Mouse (Mus musculus) hindbrain, postnatal 0 days (tissue): ENCODE results near the gene Gm4559. TPM values are rescaled to one million over a fixed set of nuclear protein-coding genes. Genes with fewer than 3 reads are reported as not detected.

Source experiments
- ATAC-seq: fragments of 200-750 bp; cut with Nextera tagmentation; 2 replicates; pipeline ENCODE4 v1.8.0; 2017; ENCODE audit warnings: mild to moderate bottlenecking, moderate TSS enrichment, moderate library complexity
- DNase-seq: peaks from one replicate; pipeline ENCODE4 v3.0.0-alpha.2; 2015; ENCODE audit warnings: low spot score
- H3K27ac ChIP-seq: fragments of 300-500 bp; sonication (generic); 2 replicates; pipeline ENCODE4 v1.5.1; 2014; ENCODE audit warnings: mild to moderate bottlenecking
- H3K27me3 ChIP-seq: fragments of 300-500 bp; sonication (generic); 2 replicates; pipeline ENCODE4 v1.6.1; 2014; ENCODE audit warnings: low read length, mixed read lengths; ENCODE audit not compliant: insufficient read depth
- H3K36me3 ChIP-seq: fragments of 300-500 bp; sonication (generic); 2 replicates; pipeline ENCODE4 v1.6.1; 2014; ENCODE audit warnings: low read length, mixed read lengths; ENCODE audit not compliant: insufficient read depth
- H3K4me1 ChIP-seq: fragments of 300-500 bp; sonication (generic); 2 replicates; pipeline ENCODE4 v1.6.1; 2014; ENCODE audit warnings: antibody characterized with exemption, low read length, mixed read lengths; ENCODE audit not compliant: insufficient read depth
- H3K4me2 ChIP-seq: fragments of 300-500 bp; sonication (generic); 2 replicates; pipeline ENCODE4 v1.6.1; 2014; ENCODE audit warnings: low read depth, mild to moderate bottlenecking, low read length, moderate library complexity, mixed read lengths
- H3K4me3 ChIP-seq: fragments of 300-500 bp; sonication (generic); 2 replicates; pipeline ENCODE4 v1.5.1; 2014; ENCODE audit warnings: low read length
- H3K9ac ChIP-seq: fragments of 300-500 bp; sonication (generic); replicated peaks from 2 replicates; pipeline ENCODE4 v1.6.1; 2014; ENCODE audit warnings: mild to moderate bottlenecking, low read length, moderate library complexity, mixed read lengths
- H3K9me3 ChIP-seq: fragments of 300-500 bp; sonication (generic); 2 replicates; pipeline ENCODE4 v1.6.1; 2016; ENCODE audit warnings: low read length, mixed read lengths
- CTCF ChIP-seq: IDR thresholded peaks from 2 replicates; pipeline ENCODE4 v1.5.1; 2016; ENCODE audit warnings: antibody characterized with exemption, control low read depth, low read depth
- WGBS: fragments of 180-500 bp; shearing (Covaris S2); extraction: QIAGEN DNeasy Blood & Tissue Kit; methylation state at CpG from one replicate; pipeline ENCODE4 v1.1.7; 2014; 5-methylcytosine and 5-hydroxymethylcytosine counted together
- polyA plus RNA-seq: library from polyadenylated mRNA; unstranded; fragments of >200 nt; fragmentation: Nextera tagmentation; extraction: Ambion mirVana; gene quantifications from 2 replicates; pipeline ENCODE4 v1.2.1, GENCODE M21; 2015
- total RNA-seq: library from RNA; depleted of rRNA; stranded (reverse); fragments of >200 nt; gene quantifications from 2 replicates; pipeline ENCODE4 v1.2.3, GENCODE M21; 2014; rRNA removed

Gm4559 gene
- total and polyA plus RNA-seq, 2 experiments from 2014 or later: not detected

- 46% methylated on average over 2 of the region's 2 CpGs for WGBS
- Histone ChIP-seq H3K4me3 (no peak overlapping the region), H3K4me2 (no peak overlapping the region), H3K9ac (no peak overlapping the region), H3K9me3 (no peaks in the 10 kb centered on the region), H3K4me1 (no peaks in the 10 kb centered on the region), H3K27me3 (no peaks in the 10 kb centered on the region), H3K36me3 (no peaks in the 10 kb centered on the region), H3K27ac (no peak overlapping the region)
- DNase-seq (no peak), ATAC-seq (no peak)
- TF ChIP-seq CTCF: no peak
These were observed 49.6 kb downstream of the Gm4559 start for GRCm38 (mm10) chr7:142224518-142224917.

Other genes starting within 250 kb of the Gm4559 start
- 41.1 and 45.5 TPM in 2 replicates for gene Mob2, start 213.3 kb downstream of the Gm4559 start, total RNA-seq
- 43.4 and 44.1 TPM in 2 replicates for gene Mob2, start 213.3 kb downstream of the Gm4559 start, polyA plus RNA-seq
- 129 and 133 TPM in 2 replicates for gene Dusp8, start 178.5 kb downstream of the Gm4559 start, total RNA-seq
- gene Dusp8, start 178.5 kb downstream of the Gm4559 start, polyA plus RNA-seq: 86.2 and 94.6 TPM in 2 replicates
- not detected in 2 replicates for gene Gm45618, start 153.6 kb downstream of the Gm4559 start, total RNA-seq
- not detected in 2 replicates for gene Gm45618, start 153.6 kb downstream of the Gm4559 start, polyA plus RNA-seq
- gene Gm39115, start 138.3 kb downstream of the Gm4559 start, total RNA-seq: not detected in 2 replicates
- gene Gm39115, start 138.3 kb downstream of the Gm4559 start, polyA plus RNA-seq: not detected in 2 replicates
- not detected in 2 replicates for gene Gm45337, start 129.8 kb downstream of the Gm4559 start, total RNA-seq
- not detected in 2 replicates for gene Gm45337, start 129.8 kb downstream of the Gm4559 start, polyA plus RNA-seq
- gene Gm29735, start 117.2 kb downstream of the Gm4559 start, total RNA-seq: not detected in 2 replicates
- not detected in 2 replicates for gene Gm29735, start 117.2 kb downstream of the Gm4559 start, polyA plus RNA-seq
- not detected in 2 replicates for gene Gm4553, start 108.6 kb downstream of the Gm4559 start, total RNA-seq
- gene Gm4553, start 108.6 kb downstream of the Gm4559 start, polyA plus RNA-seq: not detected in 2 replicates
- gene Krtap5-2, start 98.4 kb downstream of the Gm4559 start, total RNA-seq: not detected in 2 replicates
- not detected in 2 replicates for gene Krtap5-2, start 98.4 kb downstream of the Gm4559 start, polyA plus RNA-seq
- not detected in 2 replicates for gene Gm10153, start 84.0 kb downstream of the Gm4559 start, total RNA-seq
- gene Gm10153, start 84.0 kb downstream of the Gm4559 start, polyA plus RNA-seq: not detected in 2 replicates
- gene Krtap5-3, start 73.0 kb downstream of the Gm4559 start, total RNA-seq: not detected in 2 replicates
- not detected in 2 replicates for gene Krtap5-3, start 73.0 kb downstream of the Gm4559 start, polyA plus RNA-seq
- not detected in 2 replicates for gene Gm7579, start 62.5 kb downstream of the Gm4559 start, total RNA-seq
- not detected in 2 replicates for gene Gm7579, start 62.5 kb downstream of the Gm4559 start, polyA plus RNA-seq
- not detected in 2 replicates for gene Krtap5-5, start 44.4 kb downstream of the Gm4559 start, total RNA-seq
- not detected in 2 replicates for gene Krtap5-5, start 44.4 kb downstream of the Gm4559 start, polyA plus RNA-seq
- gene Gm40460, start 33.3 kb downstream of the Gm4559 start, total RNA-seq: not detected in 2 replicates
- not detected in 2 replicates for gene Gm40460, start 33.3 kb downstream of the Gm4559 start, polyA plus RNA-seq
- gene Gm2431, start 16.0 kb downstream of the Gm4559 start, total RNA-seq: not detected in 2 replicates
- gene Gm2431, start 16.0 kb downstream of the Gm4559 start, polyA plus RNA-seq: not detected in 2 replicates
- not detected in 2 replicates for gene Krtap5-1, start 22.8 kb upstream of the Gm4559 start, total RNA-seq
- not detected in 2 replicates for gene Krtap5-1, start 22.8 kb upstream of the Gm4559 start, polyA plus RNA-seq
- gene Krtap5-4, start 29.2 kb upstream of the Gm4559 start, total RNA-seq: not detected in 2 replicates
- gene Krtap5-4, start 29.2 kb upstream of the Gm4559 start, polyA plus RNA-seq: not detected in 2 replicates
- gene Ifitm10, start 99.4 kb upstream of the Gm4559 start, total RNA-seq: 22.7 and 25.4 TPM in 2 replicates
- 17.2 and 19.9 TPM in 2 replicates for gene Ifitm10, start 99.4 kb upstream of the Gm4559 start, polyA plus RNA-seq
- 1.0 TPM in 1 of 2 replicates, not detected in the other for gene Gm49369, start 108.3 kb upstream of the Gm4559 start, total RNA-seq
- gene Gm49369, start 108.3 kb upstream of the Gm4559 start, polyA plus RNA-seq: 2.1 and 2.9 TPM in 2 replicates
- 638 and 755 TPM in 2 replicates for gene Ctsd, start 113.7 kb upstream of the Gm4559 start, total RNA-seq
- gene Ctsd, start 113.7 kb upstream of the Gm4559 start, polyA plus RNA-seq: 400 and 402 TPM in 2 replicates
- gene Syt8, start 160.5 kb upstream of the Gm4559 start, total RNA-seq: not detected in 2 replicates
- gene Syt8, start 160.5 kb upstream of the Gm4559 start, polyA plus RNA-seq: 0.15 TPM in 1 of 2 replicates, not detected in the other
- 1.3 and 8.5 TPM in 2 replicates for gene Tnni2, start 167.4 kb upstream of the Gm4559 start, total RNA-seq
- gene Tnni2, start 167.4 kb upstream of the Gm4559 start, polyA plus RNA-seq: 0.63 TPM in 2 replicates
- 4.6 and 16.6 TPM in 2 replicates for gene Lsp1, start 186.4 kb upstream of the Gm4559 start, total RNA-seq
- gene Lsp1, start 186.4 kb upstream of the Gm4559 start, polyA plus RNA-seq: 6.6 and 7.2 TPM in 2 replicates
- gene Tnnt3, start 224.5 kb upstream of the Gm4559 start, total RNA-seq: 1.3 and 4.7 TPM in 2 replicates
- 3.1 and 3.9 TPM in 2 replicates for gene Tnnt3, start 224.5 kb upstream of the Gm4559 start, polyA plus RNA-seq